Mouse (Mus musculus) cortical plate, adult 2 months (tissue): ENCODE measurements around the gene Lemd1.

ENCODE experiments used
- CTCF ChIP-seq: fragments of 200-500 bp; IDR thresholded peaks from 2 replicates; pipeline ENCODE4 v1.5.1; 2011; ENCODE audit warnings: mild to moderate bottlenecking, control low read depth, low read length; ENCODE audit not compliant: insufficient read depth; ENCODE audit errors: extremely low read depth
- POLR2A ChIP-seq: fragments of 200-500 bp; IDR thresholded peaks from 2 replicates; pipeline ENCODE4 v1.6.1; 2011; ENCODE audit warnings: mild to moderate bottlenecking, low read length, control low read depth; ENCODE audit not compliant: insufficient read depth; ENCODE audit errors: extremely low read depth

GRCm38 (mm10) chr1:132199244-132199643 is 8.0 kb downstream of the Lemd1 start:
- no peak for TF ChIP-seq CTCF
- TF ChIP-seq POLR2A: no peak
